In genomic region chr11:113016801-113017715, GRCm38 (mm10) we compare ENCODE assay signal across 9 mouse cellular contexts.
A peak's percentile ranks its signal among the peaks of the same experiment; 100 is the strongest.
DNase-seq lines count a peak whose midpoint lies in the region; ATAC-seq and TF ChIP-seq lines count a peak whose summit lies in the region.
"Had no signal": no experiment of that assay in that cellular context is flagged by ENCODE, and none has a peak within 500 bp of the region (broad histone marks: within the 10 kb centered on the region; RNA-seq: fewer than 3 reads in every experiment).

No protein-coding gene starts in this region.

- 0 out of 2 replicates have a peak overlapping the region, but pooled peaks have one; percentile 69 for H3K27ac ChIP-seq in embryonic facial prominence, embryonic 12.5 days
- H3K27ac ChIP-seq in layer of hippocampus, adult 2 months = peak overlapping the region; percentile 82
- H3K27ac ChIP-seq in midbrain, embryonic 13.5 days = peak overlapping the region; percentile 52

- no peaks in the 10 kb centered on the region for H3K9me3 ChIP-seq in embryonic facial prominence, embryonic 12.5 days
- H3K9me3 ChIP-seq in midbrain, embryonic 13.5 days = no peaks in the 10 kb centered on the region

- POLR2A ChIA-PET in Patski (lab: Charles Lee) = interaction anchor here (0.6 to 1.1 kb wide), 2 partner anchors 128 to 234 kb away, joined by 4 to 5 read pairs; no protein-coding TSS in a partner anchor

- TF ChIP-seq CTCF in Patski (IDR thresholded peaks at IDR 0.05) = no peak
- no peak for TF ChIP-seq CTCF in layer of hippocampus, adult 2 months (conservative IDR thresholded peaks at IDR 0.05)

- ATAC-seq in Patski = peak; percentile 72
- peak; percentile 13; the same call in 1 of the 2 replicates for ATAC-seq in embryonic facial prominence, embryonic 12.5 days (ENCODE audit: insufficient number of reproducible peaks, insufficient read depth, low FRiP score, low TSS enrichment)
- ATAC-seq in midbrain, embryonic 13.5 days = peak; percentile 79

- no peak overlapping the region for H3K4me3 ChIP-seq in embryonic facial prominence, embryonic 12.5 days
- no peak overlapping the region for H3K4me3 ChIP-seq in layer of hippocampus, adult 2 months
- no peak overlapping the region for H3K4me3 ChIP-seq in midbrain, embryonic 13.5 days (replicated peaks)

- CTCF ChIA-PET in Patski (lab: Charles Lee) = interaction anchor here (1.6 kb wide), 1 partner anchor 148 kb away, joined by 6 read pairs; no protein-coding TSS in a partner anchor

- no peak overlapping the region for H3K4me2 ChIP-seq in embryonic facial prominence, embryonic 12.5 days (replicated peaks)
- 0 out of 2 replicates have a peak overlapping the region, but pooled peaks have one; percentile 5 for H3K4me2 ChIP-seq in midbrain, embryonic 13.5 days (replicated peaks)

- H3K36me3 ChIP-seq in embryonic facial prominence, embryonic 12.5 days = no peaks in the 10 kb centered on the region
- H3K36me3 ChIP-seq in midbrain, embryonic 13.5 days = no peaks in the 10 kb centered on the region

- DNase-seq in Patski (ENCODE audit: low read depth, low spot score) (no peak), adipocyte (ENCODE audit: low spot score) (no peak)
- peak; percentile 42 to 70 for DNase-seq in layer of hippocampus, adult 2 months (ENCODE audit: low spot score in 2 of 2)
- no peak for DNase-seq in gastrocnemius, postnatal 4 days (ENCODE audit: low spot score in 2 of 2)
- DNase-seq in spleen, postnatal 14 days (ENCODE audit: low spot score in 2 of 2) = no peak
- no peak for DNase-seq in gastrocnemius, postnatal 10 days
- DNase-seq: heart, adult 11 months had no signal

- H3K4me1 ChIP-seq in embryonic facial prominence, embryonic 12.5 days = peaks cover 65% of the 10 kb centered on the region
- peaks cover 45% of the 10 kb centered on the region for H3K4me1 ChIP-seq in midbrain, embryonic 13.5 days (replicated peaks)

- WGBS in embryonic facial prominence, embryonic 12.5 days = 23% methylated on average over 7 of the region's 7 CpGs
- WGBS in midbrain, embryonic 13.5 days = 15% methylated on average over 7 of the region's 7 CpGs

- no peak overlapping the region for H3K9ac ChIP-seq in embryonic facial prominence, embryonic 12.5 days
- no peak overlapping the region for H3K9ac ChIP-seq in midbrain, embryonic 13.5 days (replicated peaks)

- in situ Hi-C loops in Patski (cut with MboI; ENCODE audit: low pct_unique_long_range_greater_than_20kb) = loop anchor here (25.0 kb wide), 1 partner anchor 470 kb away; no protein-coding TSS in a partner anchor

- no peaks in the 10 kb centered on the region for H3K27me3 ChIP-seq in Patski
- no peaks in the 10 kb centered on the region for H3K27me3 ChIP-seq in embryonic facial prominence, embryonic 12.5 days
- H3K27me3 ChIP-seq in midbrain, embryonic 13.5 days = no peaks in the 10 kb centered on the region

Comparison
In these comparisons a context has a peak if more than half of its experiments do, and no peak if none do; other contexts are left out.
1. ATAC-seq: peak in every context shown above with its lines; median percentile 79 in midbrain, embryonic 13.5 days; 72 in Patski; 13 in embryonic facial prominence, embryonic 12.5 days.
2. DNase-seq: peak in layer of hippocampus, adult 2 months (2 of 2); none in Patski (single experiment), gastrocnemius, postnatal 4 days (0 of 2), spleen, postnatal 14 days (0 of 2), gastrocnemius, postnatal 10 days (single experiment) and adipocyte (single experiment).
3. Peak in every context shown above with its lines, with median percentiles within 50 percentile points of each other: H3K27ac ChIP-seq.